Mouse (Mus musculus): ENCODE measurements at regions not wholly inside any gene's neighbourhood (a gene's known extent, or its start where the extent isn't known, plus 50 kb on each side); places are given as distances from the start of the nearest gene placed in this dataset.

- Histone ChIP-seq H3K79me2 (ENCODE audit: control insufficient read depth, insufficient read depth) (no peaks in the 10 kb centered on the region), H3K4me3 (no peak overlapping the region), H3K27me3 (ENCODE audit: control insufficient read depth, insufficient read depth, insufficient read length) (no peaks in the 10 kb centered on the region), H3K4me2 (ENCODE audit: low read depth) (no peak overlapping the region), H3ac (ENCODE audit: control insufficient read depth, insufficient read length) (no peak overlapping the region), H3K36me3 (ENCODE audit: control insufficient read depth, insufficient read depth) (no peaks in the 10 kb centered on the region)
- TF ChIP-seq REST (IDR thresholded peaks at IDR 0.05; ENCODE audit: insufficient read depth, insufficient read length): no peak
- no peak for TF ChIP-seq E2F4 (IDR thresholded peaks at IDR 0.05; ENCODE audit: insufficient read depth)
- TF ChIP-seq SRF (IDR thresholded peaks at IDR 0.05; ENCODE audit: control insufficient read depth, insufficient read length, low read depth): no peak
These were observed 2146.2 kb upstream of the Lrrc6 start for GRCm38 (mm10) chr15:68646865-68647264.

- Histone ChIP-seq H3K4me3 (no peak overlapping the region), H3ac (ENCODE audit: control insufficient read depth, insufficient read length) (no peak overlapping the region), H3K36me3 (ENCODE audit: control insufficient read depth, insufficient read depth) (no peaks in the 10 kb centered on the region), H3K27me3 (ENCODE audit: control insufficient read depth, insufficient read depth, insufficient read length) (no peaks in the 10 kb centered on the region), H3K79me2 (ENCODE audit: control insufficient read depth, insufficient read depth) (no peaks in the 10 kb centered on the region), H3K4me2 (ENCODE audit: low read depth) (no peak overlapping the region)
- no peak for TF ChIP-seq MYOG (IDR thresholded peaks at IDR 0.05; ENCODE audit: control insufficient read depth in 1 of 3, insufficient read depth in 1 of 3, insufficient read length in 2 of 3, low read depth in 2 of 3)
- TF ChIP-seq TCF3 (IDR thresholded peaks at IDR 0.05; ENCODE audit: insufficient read length, low read depth): no peak
- TF ChIP-seq MYOD1 (IDR thresholded peaks at IDR 0.05; ENCODE audit: control insufficient read depth in 1 of 3, insufficient read length in 2 of 3, low read depth in 2 of 3): no peak
- TF ChIP-seq POLR2A (IDR thresholded peaks at IDR 0.05; ENCODE audit: insufficient read length, low read depth): no peak
- no peak for TF ChIP-seq E2F4 (IDR thresholded peaks at IDR 0.05; ENCODE audit: insufficient read depth)
- no peak for TF ChIP-seq CEBPB (IDR thresholded peaks at IDR 0.05; ENCODE audit: insufficient read depth, poor library complexity, severe bottlenecking)
- no peak for TF ChIP-seq SRF (IDR thresholded peaks at IDR 0.05; ENCODE audit: control insufficient read depth, insufficient read length, low read depth)
- no peak for TF ChIP-seq MAX (IDR thresholded peaks at IDR 0.05; ENCODE audit: low read depth)
- no peak for TF ChIP-seq TCF12 (IDR thresholded peaks at IDR 0.05; ENCODE audit: insufficient read depth, poor library complexity, severe bottlenecking)
- no peak for TF ChIP-seq REST (IDR thresholded peaks at IDR 0.05; ENCODE audit: insufficient read depth, insufficient read length)
- no peak for TF ChIP-seq POLR2AphosphoS2 (IDR thresholded peaks at IDR 0.05; ENCODE audit: insufficient read length, low read depth)
- no peak for TF ChIP-seq USF1 (IDR thresholded peaks at IDR 0.05; ENCODE audit: low read depth)
These were observed 2144.2 kb upstream of the Lrrc6 start for GRCm38 (mm10) chr15:68644862-68645261.

DNA sequence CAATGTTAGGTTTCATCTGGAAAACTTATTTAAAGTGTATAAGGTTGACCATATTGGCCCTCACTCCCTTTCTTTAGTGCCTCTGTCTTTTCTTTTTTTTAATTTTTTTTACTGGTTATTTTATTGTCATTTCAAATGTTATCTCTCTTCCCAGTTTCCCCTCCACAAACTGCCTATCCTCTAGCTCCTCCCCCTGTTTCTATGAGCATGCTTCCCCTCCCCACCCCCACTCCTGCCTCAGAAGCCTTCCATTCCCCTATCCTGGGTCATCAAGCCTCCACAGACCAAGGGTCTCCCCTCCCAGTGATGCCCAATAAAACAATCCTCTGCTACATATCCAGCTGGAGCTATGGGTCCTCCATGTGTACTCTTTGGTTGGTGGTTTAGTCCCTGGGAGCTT is 2134.9 kb upstream of the Lrrc6 start:
- Histone ChIP-seq H3ac (ENCODE audit: control insufficient read depth, insufficient read length) (no peak overlapping the region), H3K4me2 (ENCODE audit: low read depth) (no peak overlapping the region), H3K27me3 (ENCODE audit: control insufficient read depth, insufficient read depth, insufficient read length) (no peaks in the 10 kb centered on the region), H3K79me2 (ENCODE audit: control insufficient read depth, insufficient read depth) (no peaks in the 10 kb centered on the region), H3K4me3 (no peak overlapping the region), H3K36me3 (ENCODE audit: control insufficient read depth, insufficient read depth) (no peaks in the 10 kb centered on the region)
- TF ChIP-seq POLR2A (IDR thresholded peaks at IDR 0.05; ENCODE audit: insufficient read length, low read depth) (no peak), REST (IDR thresholded peaks at IDR 0.05; ENCODE audit: insufficient read depth, insufficient read length) (no peak), TCF12 (IDR thresholded peaks at IDR 0.05; ENCODE audit: insufficient read depth, poor library complexity, severe bottlenecking) (no peak), MYOD1 (IDR thresholded peaks at IDR 0.05; ENCODE audit: control insufficient read depth in 1 of 3, insufficient read length in 2 of 3, low read depth in 2 of 3) (no peak), CEBPB (IDR thresholded peaks at IDR 0.05; ENCODE audit: insufficient read depth, poor library complexity, severe bottlenecking) (no peak), MAX (IDR thresholded peaks at IDR 0.05; ENCODE audit: low read depth) (no peak), E2F4 (IDR thresholded peaks at IDR 0.05; ENCODE audit: insufficient read depth) (no peak), SRF (IDR thresholded peaks at IDR 0.05; ENCODE audit: control insufficient read depth, insufficient read length, low read depth) (no peak), MYOG (IDR thresholded peaks at IDR 0.05; ENCODE audit: control insufficient read depth in 1 of 3, insufficient read depth in 1 of 3, insufficient read length in 2 of 3, low read depth in 2 of 3) (no peak), TCF3 (IDR thresholded peaks at IDR 0.05; ENCODE audit: insufficient read length, low read depth) (no peak), USF1 (IDR thresholded peaks at IDR 0.05; ENCODE audit: low read depth) (no peak)

DNA sequence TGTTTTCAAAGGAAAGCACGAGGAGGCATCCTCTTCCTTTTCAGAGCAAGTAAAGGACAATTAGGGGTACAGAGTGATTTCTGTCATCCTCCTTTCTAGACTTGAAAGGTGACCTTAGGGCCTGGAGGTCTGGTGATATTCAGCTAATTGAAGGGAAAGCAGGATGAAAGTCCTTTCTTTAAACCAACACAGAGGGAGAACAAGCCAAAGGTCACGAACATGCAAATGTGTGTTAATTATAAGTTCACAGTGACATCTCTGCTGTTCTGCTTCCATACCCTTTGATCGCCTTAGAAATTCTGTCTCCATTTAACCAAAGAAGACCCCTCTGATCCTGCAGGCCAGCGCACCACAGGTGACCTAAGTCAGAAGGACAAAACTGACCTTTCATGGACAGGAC is 2126.3 kb upstream of the Lrrc6 start:
- Histone ChIP-seq H3ac (ENCODE audit: control insufficient read depth, insufficient read length) (no peak overlapping the region), H3K79me2 (ENCODE audit: control insufficient read depth, insufficient read depth) (no peaks in the 10 kb centered on the region), H3K36me3 (ENCODE audit: control insufficient read depth, insufficient read depth) (no peaks in the 10 kb centered on the region), H3K4me3 (no peak overlapping the region), H3K4me2 (ENCODE audit: low read depth) (no peak overlapping the region), H3K27me3 (ENCODE audit: control insufficient read depth, insufficient read depth, insufficient read length) (no peaks in the 10 kb centered on the region)
- TF ChIP-seq POLR2A (IDR thresholded peaks at IDR 0.05; ENCODE audit: insufficient read length, low read depth) (no peak), MYOD1 (IDR thresholded peaks at IDR 0.05; ENCODE audit: control insufficient read depth in 1 of 3, insufficient read length in 2 of 3, low read depth in 2 of 3) (no peak), MAX (IDR thresholded peaks at IDR 0.05; ENCODE audit: low read depth) (no peak)

DNA sequence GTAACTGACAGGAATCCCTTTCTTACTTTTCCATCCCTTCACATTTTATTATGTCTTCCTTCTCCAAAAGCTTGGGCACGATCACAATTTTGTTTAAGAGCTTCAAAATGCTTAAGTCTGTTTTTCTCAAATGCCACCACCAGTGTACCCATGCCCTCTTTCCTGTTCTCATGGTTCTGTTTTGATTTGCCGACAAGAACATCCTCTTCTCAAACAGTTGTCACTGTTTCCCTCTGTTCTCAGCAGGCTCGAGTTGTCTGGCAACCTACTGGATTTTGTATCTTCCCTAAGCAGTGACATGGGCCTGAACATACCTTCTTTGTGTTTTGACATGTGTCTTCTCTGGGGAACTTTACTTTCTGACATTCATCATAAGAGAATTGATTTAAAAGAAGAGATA is 2124.1 kb upstream of the Lrrc6 start:
- Histone ChIP-seq H3K36me3 (ENCODE audit: control insufficient read depth, insufficient read depth) (no peaks in the 10 kb centered on the region), H3K79me2 (ENCODE audit: control insufficient read depth, insufficient read depth) (no peaks in the 10 kb centered on the region), H3K4me2 (ENCODE audit: low read depth) (no peak overlapping the region), H3K4me3 (no peak overlapping the region), H3ac (ENCODE audit: control insufficient read depth, insufficient read length) (no peak overlapping the region), H3K27me3 (ENCODE audit: control insufficient read depth, insufficient read depth, insufficient read length) (no peaks in the 10 kb centered on the region)
- TF ChIP-seq SRF (IDR thresholded peaks at IDR 0.05; ENCODE audit: control insufficient read depth, insufficient read length, low read depth): no peak
- TF ChIP-seq POLR2AphosphoS2 (IDR thresholded peaks at IDR 0.05; ENCODE audit: insufficient read length, low read depth): no peak
- no peak for TF ChIP-seq E2F4 (IDR thresholded peaks at IDR 0.05; ENCODE audit: insufficient read depth)
- TF ChIP-seq POLR2A (IDR thresholded peaks at IDR 0.05; ENCODE audit: insufficient read length, low read depth): no peak
- TF ChIP-seq MYOG (IDR thresholded peaks at IDR 0.05; ENCODE audit: control insufficient read depth in 1 of 3, insufficient read depth in 1 of 3, insufficient read length in 2 of 3, low read depth in 2 of 3): no peak
- no peak for TF ChIP-seq REST (IDR thresholded peaks at IDR 0.05; ENCODE audit: insufficient read depth, insufficient read length)
- TF ChIP-seq USF1 (IDR thresholded peaks at IDR 0.05; ENCODE audit: low read depth): no peak
- TF ChIP-seq CEBPB (IDR thresholded peaks at IDR 0.05; ENCODE audit: insufficient read depth, poor library complexity, severe bottlenecking): no peak
- no peak for TF ChIP-seq TCF12 (IDR thresholded peaks at IDR 0.05; ENCODE audit: insufficient read depth, poor library complexity, severe bottlenecking)
- TF ChIP-seq MAX (IDR thresholded peaks at IDR 0.05; ENCODE audit: low read depth): no peak
